Mouse (Mus musculus): ENCODE results near the gene Irgq. TPM values are rescaled to one million over a fixed set of nuclear protein-coding genes. Genes with fewer than 3 reads are reported as not detected.

Irgq gene
- polyA plus RNA-seq (2015; fragmentation: Illumina TruSeq; extraction: RNeasy Lipid Tissue Mini Kit (QIAGEN cat#74804); ENCODE audit: insufficient read depth, low replicate concordance), result 11.9 TPM

DNA sequence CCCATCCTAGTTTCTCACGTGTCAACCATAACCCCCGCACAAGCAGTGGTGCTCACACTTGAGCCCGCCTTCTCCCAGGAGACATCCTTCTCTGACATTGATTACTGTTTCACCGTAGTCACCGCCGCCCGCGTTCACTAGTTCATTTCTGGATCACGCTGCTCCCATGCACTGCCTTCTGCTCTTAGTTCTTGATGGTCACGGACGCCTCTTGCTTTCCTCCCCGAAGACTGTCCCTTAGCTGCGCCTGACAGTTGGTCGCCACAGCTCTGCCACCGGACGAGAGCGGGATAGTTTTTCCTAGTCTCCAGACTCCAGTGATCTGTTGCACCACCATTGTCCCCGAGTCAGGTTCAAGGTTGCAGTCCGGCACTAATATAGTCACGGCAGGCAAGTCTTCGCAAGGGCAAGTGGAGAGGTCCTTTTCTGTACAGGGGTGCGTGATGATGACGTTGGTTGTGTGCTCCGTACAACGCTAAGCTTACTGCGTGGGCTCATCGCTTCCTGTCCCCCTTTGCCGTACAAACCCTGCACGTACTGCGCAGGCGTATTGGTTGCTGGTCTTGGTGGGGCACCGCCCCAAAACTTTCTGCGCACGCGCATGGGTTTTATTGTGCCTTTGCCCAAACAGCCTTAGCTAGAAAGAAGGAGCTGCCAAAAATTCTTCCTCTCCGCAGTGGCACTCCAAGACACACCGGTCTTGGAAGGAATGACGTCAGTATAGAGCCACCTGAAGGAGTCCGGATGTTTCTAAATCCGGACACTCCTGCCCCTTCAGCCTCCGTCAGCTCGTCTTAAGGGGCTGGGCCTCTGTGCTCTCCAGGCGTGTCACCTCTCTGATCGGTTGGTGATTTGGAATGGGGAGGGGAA is at the start of gene Irgq:
Irgq (plus strand) TSS at position 628 of the 870 bp plus-strand sequence.

GRCm38 (mm10) chr7:24481474-24482207 is 48.8 kb upstream of the Irgq start, which contains the start of gene Cadm4:
TSS of gene Cadm4 (plus strand) at chr7:24482023.

GRCm38 (mm10) chr7:24506838-24507725 is 23.4 kb upstream of the Irgq start, which contains the start of gene Zfp428:
TSS of gene Zfp428 (plus strand) at chr7:24507006.

DNA sequence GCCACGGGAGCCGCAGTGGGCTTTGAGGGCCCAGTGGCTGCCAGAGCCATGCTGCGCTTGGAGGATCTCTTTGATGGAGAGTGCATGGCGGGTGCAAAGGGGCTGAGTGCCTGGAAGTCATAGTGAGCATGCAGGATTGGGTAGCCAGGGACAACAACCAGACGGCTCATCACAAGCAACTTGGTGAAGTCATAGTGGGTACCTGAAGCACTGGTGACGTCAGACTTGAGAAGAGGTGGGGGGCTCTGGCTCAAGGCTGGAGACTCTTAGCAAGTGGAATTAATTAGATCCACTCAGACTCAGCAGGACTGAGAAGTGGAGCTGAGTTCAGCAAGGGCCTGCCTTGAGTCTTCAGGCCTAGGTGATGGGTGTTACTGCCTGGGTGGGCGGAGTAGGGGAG is 18.1 kb upstream of the Irgq start, which contains the start of gene AC161166.1:
AC161166.1 (minus strand) TSS at position 101 of the 400 bp plus-strand sequence.

GRCm38 (mm10) chr7:24546068-24546614 is 15.7 kb downstream of the Irgq start, which contains the start of the genes Pinlyp and Xrcc1:
TSS of gene Pinlyp (minus strand) at chr7:24546118.
TSS of gene Xrcc1 (plus strand) at chr7:24546289.

DNA sequence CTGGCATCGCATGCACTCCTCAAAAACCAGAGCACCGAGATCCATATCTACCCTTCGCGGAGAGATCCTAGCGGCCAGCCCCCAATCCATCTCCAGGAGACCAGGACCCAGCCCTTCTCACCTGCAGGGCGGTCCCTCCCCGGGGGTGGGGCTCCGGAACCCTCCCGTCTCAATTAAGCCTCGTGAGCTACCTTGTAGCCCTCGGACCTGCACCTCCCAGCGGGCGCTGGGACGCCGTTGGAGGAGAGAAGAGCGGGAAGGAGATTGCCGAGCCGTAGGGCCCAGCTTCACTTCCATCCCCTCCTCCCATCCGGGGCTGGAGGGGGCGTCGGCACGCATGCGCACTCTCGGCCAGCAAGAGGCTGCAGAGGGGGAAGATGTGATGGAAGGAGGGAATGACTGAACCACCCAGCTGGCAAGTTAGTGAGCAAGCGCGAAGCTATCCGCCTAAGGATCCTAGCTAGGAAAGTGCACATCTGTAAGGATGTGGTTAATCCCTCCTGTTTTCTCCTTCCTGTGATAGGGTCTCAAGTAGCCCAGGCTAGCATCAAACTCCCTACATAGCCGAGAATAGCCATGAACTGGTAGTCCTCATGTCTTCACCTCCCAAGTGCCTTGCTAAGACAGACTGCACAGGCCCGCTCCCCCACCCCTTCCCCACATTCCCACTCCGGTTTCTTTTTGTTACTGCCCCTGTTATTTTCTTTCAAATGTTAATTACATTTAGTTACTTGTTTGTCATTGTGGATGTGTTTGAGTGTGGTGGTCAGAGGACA is 57.0 kb downstream of the Irgq start, which contains the start of the genes Ethe1 and Zfp575:
Ethe1 (plus strand) TSS at position 214 of the 776 bp plus-strand sequence.
Zfp575 (minus strand) TSS at position 312 of the 776 bp plus-strand sequence.

Other genes starting within 250 kb of the Irgq start
- 13.9 TPM for gene Zfp61, start 229.5 kb upstream of the Irgq start, polyA plus RNA-seq (2015; fragmentation: Illumina TruSeq; extraction: RNeasy Lipid Tissue Mini Kit (QIAGEN cat#74804); ENCODE audit: insufficient read depth, low replicate concordance)
- gene Zfp94, start 214.0 kb upstream of the Irgq start, polyA plus RNA-seq (2015; fragmentation: Illumina TruSeq; extraction: RNeasy Lipid Tissue Mini Kit (QIAGEN cat#74804); ENCODE audit: insufficient read depth, low replicate concordance), result 9.0 TPM
- not detected for gene Tescl, start 196.8 kb upstream of the Irgq start, polyA plus RNA-seq (2015; fragmentation: Illumina TruSeq; extraction: RNeasy Lipid Tissue Mini Kit (QIAGEN cat#74804); ENCODE audit: insufficient read depth, low replicate concordance)
- not detected for gene Lypd5, start 181.5 kb upstream of the Irgq start, polyA plus RNA-seq (2015; fragmentation: Illumina TruSeq; extraction: RNeasy Lipid Tissue Mini Kit (QIAGEN cat#74804); ENCODE audit: insufficient read depth, low replicate concordance)
- gene Kcnn4, start 160.4 kb upstream of the Irgq start, polyA plus RNA-seq (2015; fragmentation: Illumina TruSeq; extraction: RNeasy Lipid Tissue Mini Kit (QIAGEN cat#74804); ENCODE audit: insufficient read depth, low replicate concordance), result 13.3 TPM
- 16.9 TPM for gene Smg9, start 131.1 kb upstream of the Irgq start, polyA plus RNA-seq (2015; fragmentation: Illumina TruSeq; extraction: RNeasy Lipid Tissue Mini Kit (QIAGEN cat#74804); ENCODE audit: insufficient read depth, low replicate concordance)
- 0.62 TPM for gene Irgc1, start 78.4 kb upstream of the Irgq start, polyA plus RNA-seq (2015; fragmentation: Illumina TruSeq; extraction: RNeasy Lipid Tissue Mini Kit (QIAGEN cat#74804); ENCODE audit: insufficient read depth, low replicate concordance)
- gene Plaur, start 68.2 kb upstream of the Irgq start, polyA plus RNA-seq (2015; fragmentation: Illumina TruSeq; extraction: RNeasy Lipid Tissue Mini Kit (QIAGEN cat#74804); ENCODE audit: insufficient read depth, low replicate concordance), result 27.2 TPM
- gene Cadm4, start 48.7 kb upstream of the Irgq start, polyA plus RNA-seq (2015; fragmentation: Illumina TruSeq; extraction: RNeasy Lipid Tissue Mini Kit (QIAGEN cat#74804); ENCODE audit: insufficient read depth, low replicate concordance), result 5.0 TPM
- gene Zfp428, start 23.7 kb upstream of the Irgq start, polyA plus RNA-seq (2015; fragmentation: Illumina TruSeq; extraction: RNeasy Lipid Tissue Mini Kit (QIAGEN cat#74804); ENCODE audit: insufficient read depth, low replicate concordance), result 0.29 TPM
- gene AC161166.1, start 18.2 kb upstream of the Irgq start, polyA plus RNA-seq (2015; fragmentation: Illumina TruSeq; extraction: RNeasy Lipid Tissue Mini Kit (QIAGEN cat#74804); ENCODE audit: insufficient read depth, low replicate concordance), result not detected
- gene Pinlyp, start 15.4 kb downstream of the Irgq start, polyA plus RNA-seq (2015; fragmentation: Illumina TruSeq; extraction: RNeasy Lipid Tissue Mini Kit (QIAGEN cat#74804); ENCODE audit: insufficient read depth, low replicate concordance), result not detected
- gene Xrcc1, start 15.6 kb downstream of the Irgq start, polyA plus RNA-seq (2015; fragmentation: Illumina TruSeq; extraction: RNeasy Lipid Tissue Mini Kit (QIAGEN cat#74804); ENCODE audit: insufficient read depth, low replicate concordance), result 31.9 TPM
- 8.1 TPM for gene Ethe1, start 56.9 kb downstream of the Irgq start, polyA plus RNA-seq (2015; fragmentation: Illumina TruSeq; extraction: RNeasy Lipid Tissue Mini Kit (QIAGEN cat#74804); ENCODE audit: insufficient read depth, low replicate concordance)
- not detected for gene Zfp575, start 57.0 kb downstream of the Irgq start, polyA plus RNA-seq (2015; fragmentation: Illumina TruSeq; extraction: RNeasy Lipid Tissue Mini Kit (QIAGEN cat#74804); ENCODE audit: insufficient read depth, low replicate concordance)
- gene Phldb3, start 80.1 kb downstream of the Irgq start, polyA plus RNA-seq (2015; fragmentation: Illumina TruSeq; extraction: RNeasy Lipid Tissue Mini Kit (QIAGEN cat#74804); ENCODE audit: insufficient read depth, low replicate concordance), result 1.6 TPM
- not detected for gene Lypd3, start 105.9 kb downstream of the Irgq start, polyA plus RNA-seq (2015; fragmentation: Illumina TruSeq; extraction: RNeasy Lipid Tissue Mini Kit (QIAGEN cat#74804); ENCODE audit: insufficient read depth, low replicate concordance)
- gene Tex101, start 146.0 kb downstream of the Irgq start, polyA plus RNA-seq (2015; fragmentation: Illumina TruSeq; extraction: RNeasy Lipid Tissue Mini Kit (QIAGEN cat#74804); ENCODE audit: insufficient read depth, low replicate concordance), result not detected
- gene BC049730, start 178.6 kb downstream of the Irgq start, polyA plus RNA-seq (2015; fragmentation: Illumina TruSeq; extraction: RNeasy Lipid Tissue Mini Kit (QIAGEN cat#74804); ENCODE audit: insufficient read depth, low replicate concordance), result not detected
- gene Gm4763, start 196.2 kb downstream of the Irgq start, polyA plus RNA-seq (2015; fragmentation: Illumina TruSeq; extraction: RNeasy Lipid Tissue Mini Kit (QIAGEN cat#74804); ENCODE audit: insufficient read depth, low replicate concordance), result not detected
- 1.8 TPM for gene Cd177, start 229.6 kb downstream of the Irgq start, polyA plus RNA-seq (2015; fragmentation: Illumina TruSeq; extraction: RNeasy Lipid Tissue Mini Kit (QIAGEN cat#74804); ENCODE audit: insufficient read depth, low replicate concordance)
- 1.7 TPM for gene Ceacam10, start 246.5 kb downstream of the Irgq start, polyA plus RNA-seq (2015; fragmentation: Illumina TruSeq; extraction: RNeasy Lipid Tissue Mini Kit (QIAGEN cat#74804); ENCODE audit: insufficient read depth, low replicate concordance)